Mouse (Mus musculus): ENCODE data around the gene Gm32802. TPM values are rescaled to one million over a fixed set of nuclear protein-coding genes. Genes with fewer than 3 reads are reported as not detected.
"Not testable (repeated sequence)": the region's sequence is repeated elsewhere in the genome, so short reads cannot be mapped to it uniquely, and the experiment has no call there.

Gm32802 gene
- total and polyA plus RNA-seq, 3 experiments, result 0.04 to 0.21 TPM; not detected in 1

- Histone ChIP-seq H3K27ac (ENCODE audit: insufficient read depth, low read depth) (no peak within 1 kb of the TSS), H3K9ac (ENCODE audit: insufficient read depth, low read depth) (no peak within 1 kb of the TSS), H3K4me2 (ENCODE audit: insufficient read depth, low read depth, poor library complexity, severe bottlenecking) (no peak within 1 kb of the TSS), H3K79me2 (replicated peaks; ENCODE audit: control insufficient read depth, extremely low read depth, insufficient read depth, poor library complexity, severe bottlenecking) (no peaks in the 10 kb centered on the region), H3K4me3 (replicated peaks in 1 of 3; ENCODE audit: low read depth in 2 of 3, low read length in 2 of 3, poor library complexity in 1 of 3) (no peak within 1 kb of the TSS), H3K9me3 (replicated peaks; ENCODE audit: low read length) (no peaks in the 10 kb centered on the region), H3K36me3 (replicated peaks in 1 of 2; ENCODE audit: control insufficient read depth in 1 of 2, insufficient read depth in 1 of 2, low read length in 1 of 2) (no peaks in the 10 kb centered on the region), H3K4me1 (ENCODE audit: control insufficient read depth in 1 of 2, insufficient read depth in 2 of 2) (no peaks in the 10 kb centered on the region), H3K27me3 (replicated peaks) (no peaks in the 10 kb centered on the region)
- no peak for DNase-seq (ENCODE audit: extremely low read depth)
- dilution Hi-C loops (cut with MboI; ENCODE audit: extremely low pct_ligation_motif_present, extremely low pct_unique_long_range_greater_than_20kb, low sequenced_read_pairs), result no loop called here
- TF ChIP-seq MYC (IDR thresholded peaks at IDR 0.05; ENCODE audit: low read depth, low read length) (no peak), ZMIZ1 (IDR thresholded peaks at IDR 0.05; ENCODE audit: low read depth, low read length) (no peak), RCOR1 (conservative IDR thresholded peaks at IDR 0.05; ENCODE audit: low read depth, low read length) (no peak), EP300 (IDR thresholded peaks at IDR 0.05; ENCODE audit: low read length) (no peak), POLR2AphosphoS2 (IDR thresholded peaks at IDR 0.05; ENCODE audit: low read depth, low read length) (no peak), CHD1 (IDR thresholded peaks at IDR 0.05; ENCODE audit: low read depth, low read length) (no peak), NELFE (IDR thresholded peaks at IDR 0.05; ENCODE audit: low read depth, low read length) (no peak), MAX (IDR thresholded peaks at IDR 0.05; ENCODE audit: low read length) (no peak), NRF1 (IDR thresholded peaks at IDR 0.05; ENCODE audit: low read depth, low read length) (no peak), POLR2A (IDR thresholded peaks at IDR 0.05; ENCODE audit: low read depth, low read length) (no peak), SIN3A (IDR thresholded peaks at IDR 0.05; ENCODE audit: low read length) (no peak), ETS1 (conservative IDR thresholded peaks at IDR 0.05; ENCODE audit: low read depth, low read length) (no peak), MEF2A (IDR thresholded peaks at IDR 0.05; ENCODE audit: borderline replicate concordance, low read depth, low read length) (no peak), MAFK (IDR thresholded peaks at IDR 0.05; ENCODE audit: insufficient replicate concordance, low read length) (no peak), KAT2A (IDR thresholded peaks at IDR 0.05; ENCODE audit: insufficient replicate concordance, low read length) (no peak), JUN (IDR thresholded peaks at IDR 0.05; ENCODE audit: insufficient read depth, low read depth, low read length) (no peak), MXI1 (IDR thresholded peaks at IDR 0.05; ENCODE audit: low read depth, low read length) (no peak)
- in situ Hi-C loops (cut with MboI; ENCODE audit: low pct_ligation_motif_present, low pct_unique_long_range_greater_than_20kb, low sequenced_read_pairs), result no loop called here
These were observed 36.5 kb downstream of the Gm32802 start, which contains the start of gene Iltifb for GRCm38 (mm10) chr10:118294938-118295337. Gene Iltifb (minus strand): TSS chr10:118295038.

GRCm38 (mm10) chr10:118302133-118302532 is 43.6 kb downstream of the Gm32802 start:
- H3K4me2 ChIP-seq (ENCODE audit: insufficient read depth, low read depth, poor library complexity, severe bottlenecking); H3K9ac ChIP-seq (ENCODE audit: insufficient read depth, low read depth); H3K27me3 ChIP-seq (replicated peaks); dilution Hi-C loops (cut with MboI; ENCODE audit: extremely low pct_ligation_motif_present, extremely low pct_unique_long_range_greater_than_20kb, low sequenced_read_pairs); H3K27ac ChIP-seq (ENCODE audit: insufficient read depth, low read depth); H3K4me3 ChIP-seq (replicated peaks in 1 of 3; ENCODE audit: low read depth in 2 of 3, low read length in 2 of 3, poor library complexity in 1 of 3); H3K79me2 ChIP-seq (replicated peaks; ENCODE audit: control insufficient read depth, extremely low read depth, insufficient read depth, poor library complexity, severe bottlenecking); H3K4me1 ChIP-seq (ENCODE audit: control insufficient read depth in 1 of 2, insufficient read depth in 2 of 2); in situ Hi-C loops (cut with MboI; ENCODE audit: low pct_ligation_motif_present, low pct_unique_long_range_greater_than_20kb, low sequenced_read_pairs); H3K36me3 ChIP-seq (replicated peaks in 1 of 2; ENCODE audit: control insufficient read depth in 1 of 2, insufficient read depth in 1 of 2, low read length in 1 of 2); H3K9me3 ChIP-seq (replicated peaks; ENCODE audit: low read length): not testable (repeated sequence)
- peak; percentile 17 for DNase-seq (ENCODE audit: extremely low read depth)

Other genes starting within 250 kb of the Gm32802 start
- 6.8 and 7.7 TPM in 2 replicates for gene Mdm1, start 116.9 kb upstream of the Gm32802 start, total RNA-seq (2012; rRNA removed)
- 10.4 and 12.6 TPM in 2 replicates for gene Mdm1, start 116.9 kb upstream of the Gm32802 start, total RNA-seq (2014; rRNA removed)
- 9.7 and 10.8 TPM in 2 replicates for gene Mdm1, start 116.9 kb upstream of the Gm32802 start, polyA plus RNA-seq (2012; ENCODE audit: insufficient read length, low read depth)
- gene Il22, start 53.7 kb upstream of the Gm32802 start, total RNA-seq (2012; rRNA removed), result not detected in 2 replicates
- gene Il22, start 53.7 kb upstream of the Gm32802 start, total RNA-seq (2014; rRNA removed), result not detected in 2 replicates
- not detected in 2 replicates for gene Il22, start 53.7 kb upstream of the Gm32802 start, polyA plus RNA-seq (2012; ENCODE audit: insufficient read length, low read depth)
- 0.04 TPM in 1 of 2 replicates, not detected in the other for gene Gm32717, start 17.9 kb upstream of the Gm32802 start, total RNA-seq (2012; rRNA removed)
- 0.21 and 0.22 TPM in 2 replicates for gene Gm32717, start 17.9 kb upstream of the Gm32802 start, total RNA-seq (2014; rRNA removed)
- not detected in 2 replicates for gene Gm32717, start 17.9 kb upstream of the Gm32802 start, polyA plus RNA-seq (2012; ENCODE audit: insufficient read length, low read depth)
- gene Iltifb, start 36.4 kb downstream of the Gm32802 start, total RNA-seq (2012; rRNA removed), result not detected in 2 replicates
- gene Iltifb, start 36.4 kb downstream of the Gm32802 start, total RNA-seq (2014; rRNA removed), result not detected in 2 replicates
- not detected in 2 replicates for gene Iltifb, start 36.4 kb downstream of the Gm32802 start, polyA plus RNA-seq (2012; ENCODE audit: insufficient read length, low read depth)
- gene Gm9040, start 68.3 kb downstream of the Gm32802 start, total RNA-seq (2012; rRNA removed), result not detected in 2 replicates
- not detected in 2 replicates for gene Gm9040, start 68.3 kb downstream of the Gm32802 start, total RNA-seq (2014; rRNA removed)
- gene Gm9040, start 68.3 kb downstream of the Gm32802 start, polyA plus RNA-seq (2012; ENCODE audit: insufficient read length, low read depth), result not detected in 2 replicates
- gene Gm9044, start 73.7 kb downstream of the Gm32802 start, total RNA-seq (2012; rRNA removed), result not detected in 2 replicates
- gene Gm9044, start 73.7 kb downstream of the Gm32802 start, total RNA-seq (2014; rRNA removed), result not detected in 2 replicates
- not detected in 2 replicates for gene Gm9044, start 73.7 kb downstream of the Gm32802 start, polyA plus RNA-seq (2012; ENCODE audit: insufficient read length, low read depth)
- 0.08 and 0.13 TPM in 2 replicates for gene Gm9045, start 79.1 kb downstream of the Gm32802 start, total RNA-seq (2012; rRNA removed)
- 0.27 and 0.34 TPM in 2 replicates for gene Gm9045, start 79.1 kb downstream of the Gm32802 start, total RNA-seq (2014; rRNA removed)
- not detected in 2 replicates for gene Gm9045, start 79.1 kb downstream of the Gm32802 start, polyA plus RNA-seq (2012; ENCODE audit: insufficient read length, low read depth)
- not detected in 2 replicates for gene Gm9046, start 84.6 kb downstream of the Gm32802 start, total RNA-seq (2012; rRNA removed)
- gene Gm9046, start 84.6 kb downstream of the Gm32802 start, total RNA-seq (2014; rRNA removed), result not detected in 2 replicates
- not detected in 2 replicates for gene Gm9046, start 84.6 kb downstream of the Gm32802 start, polyA plus RNA-seq (2012; ENCODE audit: insufficient read length, low read depth)
- not detected in 2 replicates for gene Gm9048, start 90.0 kb downstream of the Gm32802 start, total RNA-seq (2012; rRNA removed)
- gene Gm9048, start 90.0 kb downstream of the Gm32802 start, total RNA-seq (2014; rRNA removed), result not detected in 2 replicates
- gene Gm9048, start 90.0 kb downstream of the Gm32802 start, polyA plus RNA-seq (2012; ENCODE audit: insufficient read length, low read depth), result not detected in 2 replicates
- gene Gm9049, start 95.4 kb downstream of the Gm32802 start, total RNA-seq (2012; rRNA removed), result 0.08 and 0.13 TPM in 2 replicates
- 0.27 and 0.34 TPM in 2 replicates for gene Gm9049, start 95.4 kb downstream of the Gm32802 start, total RNA-seq (2014; rRNA removed)
- gene Gm9049, start 95.4 kb downstream of the Gm32802 start, polyA plus RNA-seq (2012; ENCODE audit: insufficient read length, low read depth), result not detected in 2 replicates
- not detected in 2 replicates for gene Ifng, start 182.4 kb downstream of the Gm32802 start, total RNA-seq (2012; rRNA removed)
- gene Ifng, start 182.4 kb downstream of the Gm32802 start, total RNA-seq (2014; rRNA removed), result 0.27 TPM in 1 of 2 replicates, not detected in the other
- not detected in 2 replicates for gene Ifng, start 182.4 kb downstream of the Gm32802 start, polyA plus RNA-seq (2012; ENCODE audit: insufficient read length, low read depth)

Measured in CH12.LX (cell line).